Mouse (Mus musculus) layer of hippocampus, adult 9-10 months (tissue): ENCODE measurements around the gene Folr2.

Experiments
- DNase-seq: peaks from one replicate; pipeline ENCODE4 v3.0.0; 2022; ENCODE audit warnings: low spot score

Folr2 gene

DNA sequence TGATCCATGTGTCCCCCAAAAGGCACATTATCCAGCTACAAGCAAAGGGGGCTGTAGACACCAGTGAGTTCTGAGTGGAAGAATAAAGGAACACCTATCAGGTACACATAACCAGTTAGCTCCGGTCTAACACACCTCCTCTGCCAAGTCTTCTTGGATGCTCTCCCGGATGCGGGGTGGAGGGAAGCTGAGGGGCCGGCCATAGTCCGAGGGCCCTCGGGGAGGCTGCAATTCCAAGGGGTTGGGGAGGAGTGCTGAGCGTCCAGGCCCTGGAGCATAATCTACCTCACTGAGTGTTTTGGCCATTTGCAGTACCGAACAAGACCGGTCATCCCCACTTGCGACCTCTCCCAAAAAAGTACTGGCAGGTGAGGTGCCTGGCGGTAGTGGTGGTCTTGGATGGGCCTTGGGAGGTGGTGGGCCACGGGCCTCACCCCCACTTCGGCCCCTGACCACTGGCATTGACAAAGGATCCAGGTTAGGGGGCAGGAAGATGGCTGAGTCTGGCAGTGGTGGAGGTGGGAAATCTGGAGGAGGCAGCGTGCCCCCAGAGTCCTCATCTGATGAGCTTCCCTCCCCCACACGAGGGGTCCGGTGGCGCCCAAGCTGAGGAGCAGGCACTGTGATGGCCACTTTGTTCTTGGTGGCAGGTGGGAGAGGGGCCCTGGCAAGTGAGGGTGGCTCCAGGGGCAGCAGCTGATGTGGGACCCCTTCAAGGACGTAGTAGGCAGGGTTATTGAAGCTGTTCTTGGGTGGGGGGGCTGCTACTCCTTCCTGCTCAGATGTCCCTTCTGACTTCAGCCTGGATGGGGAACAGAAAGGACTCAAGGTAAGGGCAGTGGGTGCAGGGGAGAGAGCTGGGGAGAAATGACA lies 33.0 kb downstream of the Folr2 start:
- no peak for DNase-seq

DNA sequence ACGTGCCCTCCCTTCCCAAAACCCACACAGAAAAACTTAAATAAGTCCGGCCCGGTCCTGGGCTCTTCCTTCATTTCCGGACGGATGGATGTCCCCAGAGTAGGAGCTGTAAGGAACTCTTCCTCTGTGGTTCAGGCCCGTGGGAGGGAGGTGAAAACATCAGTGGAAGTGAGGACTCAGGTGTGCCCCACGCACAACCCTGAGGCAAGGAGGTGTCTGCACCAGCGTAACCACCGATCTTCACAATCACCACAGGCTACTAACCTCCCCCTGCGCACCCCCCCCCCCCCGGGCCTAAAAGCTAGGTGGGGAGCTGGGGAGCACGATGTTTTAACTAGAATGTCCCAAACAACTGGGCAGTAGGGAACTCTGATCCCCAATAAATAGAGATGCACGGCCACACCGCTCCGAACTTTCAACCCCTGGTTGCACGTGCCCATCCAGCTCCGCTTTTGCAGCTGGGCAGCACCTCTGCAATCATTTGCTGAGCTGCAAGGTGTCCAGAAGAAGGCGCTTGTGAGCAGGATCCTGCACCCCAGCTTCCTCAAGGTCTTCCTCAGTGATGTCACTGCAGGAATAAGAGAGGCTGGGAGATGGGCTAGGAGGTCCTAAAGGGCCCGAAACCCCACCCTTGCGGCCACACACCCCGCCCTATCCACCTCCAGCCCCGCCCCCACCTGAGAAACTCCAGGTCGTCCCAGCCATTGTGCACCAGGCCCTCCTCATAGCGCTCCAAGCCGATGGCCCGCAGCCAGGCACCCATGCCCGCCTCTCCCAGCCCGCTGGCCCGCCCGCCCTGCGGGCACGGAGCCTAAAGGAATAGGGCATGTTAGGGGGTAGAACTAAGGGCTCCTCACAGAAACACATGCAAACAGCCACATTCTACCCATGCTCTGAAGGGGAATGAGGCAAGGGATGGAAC lies 33.9 kb downstream of the Folr2 start:
- no peak for DNase-seq

GRCm38 (mm10) chr7:101821571-101822501 lies 35.2 kb downstream of the Folr2 start:
- DNase-seq, result no peak

GRCm38 (mm10) chr7:101820295-101821030 lies 36.5 kb downstream of the Folr2 start:
- no peak for DNase-seq

DNA sequence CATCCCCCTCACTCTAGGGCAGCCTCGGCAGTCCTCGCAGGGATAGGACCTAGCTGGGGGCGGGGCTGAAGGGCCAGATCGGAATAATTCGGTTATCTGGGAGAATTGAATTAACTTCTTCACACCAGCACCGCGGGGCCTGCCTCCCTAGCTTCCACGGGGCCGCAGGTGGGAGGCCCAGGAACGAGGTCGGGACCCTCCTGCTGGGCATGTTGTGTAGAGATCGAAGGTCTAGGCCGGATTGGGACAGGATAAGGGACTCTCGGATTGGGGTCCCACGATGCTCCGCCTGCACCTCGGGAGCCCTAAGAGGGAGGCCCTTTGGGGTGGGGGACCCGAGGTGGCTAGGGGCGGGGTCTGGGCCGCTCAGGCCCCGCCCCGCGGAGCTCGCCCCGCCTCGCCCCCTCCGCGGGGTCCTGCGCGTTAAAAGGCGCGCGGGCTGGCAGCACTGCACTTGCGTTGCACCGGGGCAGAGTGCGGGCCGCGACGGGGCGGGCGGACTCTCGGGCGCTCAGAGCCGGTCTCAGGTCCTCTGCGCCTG lies 39.1 kb downstream of the Folr2 start, which contains the start of gene Phox2a:
Gene Phox2a, plus strand, starts transcription at position 453 of the 541 bp plus-strand sequence.
- DNase-seq, result no peak
